Mouse (Mus musculus): ENCODE measurements around the gene Zfp638. TPM values are rescaled to one million over a fixed set of nuclear protein-coding genes. Genes with fewer than 3 reads are reported as not detected.

Gene Zfp638
- polyA plus RNA-seq, 1 experiment from 2014 or later, result 71.6 TPM

DNA sequence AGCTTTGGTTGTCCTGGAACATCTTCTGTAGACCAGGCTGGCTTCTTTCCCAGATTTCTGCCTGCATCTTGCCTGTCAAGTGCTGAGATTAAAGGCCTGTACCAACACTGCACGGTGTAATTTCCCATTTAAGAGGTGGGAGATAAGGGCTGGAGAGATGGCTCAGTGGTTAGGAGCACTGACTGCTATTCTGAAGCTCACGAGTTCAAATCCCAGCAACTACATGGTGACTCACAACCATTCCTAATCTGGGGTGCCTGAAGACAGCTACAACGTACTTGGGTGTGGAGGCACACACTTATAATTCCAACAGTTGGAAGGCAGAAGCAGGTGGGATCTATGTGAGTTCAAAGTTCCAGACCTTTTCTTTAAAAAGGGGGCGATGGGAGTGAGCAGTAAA lies 46.8 kb downstream of the Zfp638 start:
- ATAC-seq (ENCODE audit: insufficient read depth) (peak; percentile 14; the same call in 1 of the 2 replicates), DNase-seq (no peak)
- Histone ChIP-seq H3K27ac (ENCODE audit: low read depth) (no peak overlapping the region), H3K27me3 (ENCODE audit: insufficient read depth, low read length) (no peaks in the 10 kb centered on the region), H3K4me1 (ENCODE audit: insufficient read depth) (no peaks in the 10 kb centered on the region), H3K9ac (no peak overlapping the region), H3K4me2 (peak overlapping the region; percentile 33; the same call in 1 of the 2 replicates), H3K9me3 (ENCODE audit: low read depth, low read length) (no peaks in the 10 kb centered on the region), H3K4me3 (ENCODE audit: low read depth, low read length) (no peak overlapping the region), H3K36me3 (ENCODE audit: insufficient read depth) (no peaks in the 10 kb centered on the region)
- WGBS, result 25% methylated on average over 4 of the region's 4 CpGs
- TF ChIP-seq CTCF (IDR thresholded peaks at IDR 0.05; ENCODE audit: low read depth), result no peak

DNA sequence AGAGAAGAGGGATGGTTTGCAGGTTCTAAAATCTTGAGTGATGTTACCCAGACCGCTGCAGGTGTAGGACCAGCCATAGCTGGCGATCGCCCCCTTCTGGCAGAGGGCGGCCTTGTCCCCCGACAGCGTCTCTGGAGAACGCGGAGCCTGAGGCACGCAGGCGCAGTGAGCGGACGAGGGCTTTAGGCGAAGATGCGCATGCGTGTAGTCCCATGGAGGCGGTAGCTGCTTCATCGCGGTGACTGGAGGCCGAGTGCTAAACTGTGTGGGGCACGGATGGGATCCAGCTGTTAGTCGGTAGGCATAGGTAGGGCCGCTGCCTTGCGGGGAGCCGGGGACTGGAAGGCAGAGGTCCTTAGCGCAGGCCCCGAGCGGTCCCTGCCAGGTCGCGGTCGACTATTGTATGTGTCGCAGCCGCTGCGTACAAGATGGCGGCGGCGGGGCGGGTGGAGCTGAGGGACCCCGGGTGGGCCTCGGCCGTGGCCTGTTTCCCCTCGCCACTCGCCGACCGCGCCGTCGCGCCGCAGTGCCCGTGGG lies 47.3 kb downstream of the Zfp638 start:
- Histone ChIP-seq H3K36me3 (ENCODE audit: insufficient read depth) (no peaks in the 10 kb centered on the region), H3K4me2 (peak overlapping the region; percentile 77), H3K9ac (peak overlapping the region; percentile 99), H3K4me3 (ENCODE audit: low read depth, low read length) (peak overlapping the region; percentile 100), H3K27me3 (ENCODE audit: insufficient read depth, low read length) (no peaks in the 10 kb centered on the region), H3K4me1 (ENCODE audit: insufficient read depth) (no peaks in the 10 kb centered on the region), H3K9me3 (ENCODE audit: low read depth, low read length) (no peaks in the 10 kb centered on the region), H3K27ac (ENCODE audit: low read depth) (peak overlapping the region; percentile 93)
- TF ChIP-seq CTCF (IDR thresholded peaks at IDR 0.05; ENCODE audit: low read depth), result peak; percentile 98
- under 1% methylated on average over 45 of the region's 50 CpGs for WGBS
- DNase-seq (peak; percentile 100), ATAC-seq (ENCODE audit: insufficient read depth) (peak; percentile 98)

DNA sequence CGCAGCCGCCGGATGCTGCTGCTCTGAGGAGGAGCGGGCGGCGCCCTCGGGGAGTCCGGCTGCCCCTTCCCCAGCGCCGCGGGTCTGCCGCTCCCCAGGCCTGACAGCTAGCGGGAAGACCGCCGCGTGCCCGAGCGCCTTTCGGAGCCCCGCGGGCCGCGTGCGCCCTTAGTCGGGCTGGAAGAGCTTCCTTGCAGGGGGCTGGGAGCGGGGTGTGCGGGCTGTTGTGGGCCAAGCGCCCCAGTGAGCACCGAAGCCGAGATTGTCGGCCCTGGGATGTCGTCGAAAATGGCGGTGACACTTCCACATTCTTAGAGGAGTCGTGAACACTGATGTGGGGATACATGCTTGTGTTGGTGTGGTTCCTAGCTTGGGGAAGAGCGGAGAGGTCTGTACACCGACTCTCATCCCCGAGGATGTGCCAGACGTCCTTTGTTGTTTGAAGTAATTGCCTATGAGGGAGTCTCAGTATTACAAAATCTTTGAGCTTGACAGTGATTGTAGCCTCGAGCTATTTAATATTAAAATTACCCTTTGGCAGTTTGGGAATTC lies 47.9 kb downstream of the Zfp638 start:
- no peaks in the 10 kb centered on the region for H3K36me3 ChIP-seq (ENCODE audit: insufficient read depth)
- no peaks in the 10 kb centered on the region for H3K27me3 ChIP-seq (ENCODE audit: insufficient read depth, low read length)
- DNase-seq, result peak; percentile 57
- peak overlapping the region; percentile 100 for H3K4me3 ChIP-seq (ENCODE audit: low read depth, low read length)
- ATAC-seq (ENCODE audit: insufficient read depth), result peak; percentile 77
- no peak for TF ChIP-seq CTCF (IDR thresholded peaks at IDR 0.05; ENCODE audit: low read depth)
- H3K4me1 ChIP-seq (ENCODE audit: insufficient read depth), result no peaks in the 10 kb centered on the region
- H3K9ac ChIP-seq, result peak overlapping the region; percentile 99
- peak overlapping the region; percentile 93 for H3K27ac ChIP-seq (ENCODE audit: low read depth)
- under 1% methylated on average over 40 of the region's 40 CpGs for WGBS
- peak overlapping the region; percentile 77 for H3K4me2 ChIP-seq
- no peaks in the 10 kb centered on the region for H3K9me3 ChIP-seq (ENCODE audit: low read depth, low read length)

DNA sequence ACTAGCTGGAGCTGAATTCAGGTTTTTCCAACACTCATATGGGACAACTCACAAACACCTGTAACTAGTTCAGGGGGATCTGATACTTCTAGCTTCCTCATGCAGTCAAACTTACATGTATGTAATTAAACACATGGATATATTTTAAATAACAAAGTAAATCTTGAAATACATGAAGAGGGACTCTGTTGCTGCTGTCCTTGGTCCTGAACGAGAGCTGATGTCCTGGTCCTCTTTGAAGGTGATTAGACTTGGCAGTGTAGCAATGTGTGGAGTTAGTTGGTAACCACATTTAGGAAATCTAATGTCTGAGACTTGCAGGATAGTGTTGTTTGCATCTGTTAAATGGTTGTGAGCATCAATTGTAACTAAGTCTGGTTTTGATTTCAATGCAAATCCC lies 60.5 kb downstream of the Zfp638 start:
- no peaks in the 10 kb centered on the region for H3K4me1 ChIP-seq (ENCODE audit: insufficient read depth)
- H3K27me3 ChIP-seq (ENCODE audit: insufficient read depth, low read length), result no peaks in the 10 kb centered on the region
- no peak overlapping the region for H3K4me3 ChIP-seq (ENCODE audit: low read depth, low read length)
- ATAC-seq (ENCODE audit: insufficient read depth) (no peak), DNase-seq (peak; percentile 83)
- H3K9ac ChIP-seq, result no peak overlapping the region
- no peak overlapping the region for H3K27ac ChIP-seq (ENCODE audit: low read depth)
- WGBS, result 81% methylated on average over 1 of the region's 1 CpGs
- no peaks in the 10 kb centered on the region for H3K9me3 ChIP-seq (ENCODE audit: low read depth, low read length)
- H3K4me2 ChIP-seq, result no peak overlapping the region
- TF ChIP-seq CTCF (IDR thresholded peaks at IDR 0.05; ENCODE audit: low read depth), result no peak
- peaks cover 22% of the 10 kb centered on the region for H3K36me3 ChIP-seq (ENCODE audit: insufficient read depth)

DNA sequence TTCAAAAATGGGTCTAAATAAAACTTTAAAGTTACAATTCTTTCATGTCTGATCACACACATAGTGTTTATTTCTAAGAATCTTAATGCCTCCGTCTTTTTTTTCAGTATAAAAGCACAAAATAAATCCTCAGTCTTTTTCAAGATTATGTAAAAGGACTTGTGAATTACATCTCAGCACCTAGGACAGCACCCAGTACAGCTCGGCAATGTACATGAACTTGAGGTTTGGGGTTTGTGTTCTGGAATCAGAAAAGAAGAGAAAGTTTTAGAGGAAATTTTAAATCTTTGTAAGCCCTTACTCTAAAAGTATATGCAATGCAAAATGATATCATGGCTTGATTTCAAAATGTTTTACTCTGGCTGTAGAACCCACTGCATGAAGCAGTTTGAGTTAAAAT lies 61.3 kb downstream of the Zfp638 start:
- no peak for ATAC-seq (ENCODE audit: insufficient read depth)
- WGBS, result 48% methylated on average over 2 of the region's 2 CpGs
- no peaks in the 10 kb centered on the region for H3K27me3 ChIP-seq (ENCODE audit: insufficient read depth, low read length)
- no peak overlapping the region for H3K9ac ChIP-seq
- H3K27ac ChIP-seq (ENCODE audit: low read depth), result no peak overlapping the region
- TF ChIP-seq CTCF (IDR thresholded peaks at IDR 0.05; ENCODE audit: low read depth), result no peak
- H3K4me2 ChIP-seq, result no peak overlapping the region
- H3K4me3 ChIP-seq (ENCODE audit: low read depth, low read length), result no peak overlapping the region
- H3K9me3 ChIP-seq (ENCODE audit: low read depth, low read length), result no peaks in the 10 kb centered on the region
- DNase-seq, result peak; percentile 74
- no peaks in the 10 kb centered on the region for H3K4me1 ChIP-seq (ENCODE audit: insufficient read depth)
- peaks cover 25% of the 10 kb centered on the region for H3K36me3 ChIP-seq (ENCODE audit: insufficient read depth)

DNA sequence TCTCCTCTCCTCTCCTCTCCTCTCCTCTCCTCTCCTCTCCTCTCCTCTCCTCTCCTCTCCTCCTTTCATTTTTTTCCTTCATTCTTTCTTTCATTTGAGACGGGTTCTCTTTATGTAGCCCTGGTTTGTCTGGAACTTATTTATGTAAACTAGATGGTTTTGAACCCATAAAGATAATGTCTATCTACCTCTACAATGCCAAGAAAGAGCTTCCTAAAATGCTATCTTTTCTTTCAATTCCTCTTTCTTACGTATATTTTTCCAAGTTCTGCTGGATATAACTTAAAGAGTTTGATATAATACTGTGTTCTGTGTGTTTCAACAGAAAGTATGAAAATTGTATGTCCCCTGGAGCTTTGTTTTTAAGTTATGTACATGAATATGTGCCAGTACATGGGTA lies 72.6 kb downstream of the Zfp638 start:
- H3K4me2 ChIP-seq, result no peak overlapping the region
- H3K27ac ChIP-seq (ENCODE audit: low read depth), result no peak overlapping the region
- no peaks in the 10 kb centered on the region for H3K9me3 ChIP-seq (ENCODE audit: low read depth, low read length)
- no peak for TF ChIP-seq CTCF (IDR thresholded peaks at IDR 0.05; ENCODE audit: low read depth)
- no peak overlapping the region for H3K9ac ChIP-seq
- no peaks in the 10 kb centered on the region for H3K27me3 ChIP-seq (ENCODE audit: insufficient read depth, low read length)
- H3K4me1 ChIP-seq (ENCODE audit: insufficient read depth), result no peaks in the 10 kb centered on the region
- ATAC-seq (ENCODE audit: insufficient read depth) (no peak), DNase-seq (no peak)
- WGBS, result 93% methylated on average over 2 of the region's 2 CpGs
- H3K36me3 ChIP-seq (ENCODE audit: insufficient read depth), result peaks cover 57% of the 10 kb centered on the region
- no peak overlapping the region for H3K4me3 ChIP-seq (ENCODE audit: low read depth, low read length)

DNA sequence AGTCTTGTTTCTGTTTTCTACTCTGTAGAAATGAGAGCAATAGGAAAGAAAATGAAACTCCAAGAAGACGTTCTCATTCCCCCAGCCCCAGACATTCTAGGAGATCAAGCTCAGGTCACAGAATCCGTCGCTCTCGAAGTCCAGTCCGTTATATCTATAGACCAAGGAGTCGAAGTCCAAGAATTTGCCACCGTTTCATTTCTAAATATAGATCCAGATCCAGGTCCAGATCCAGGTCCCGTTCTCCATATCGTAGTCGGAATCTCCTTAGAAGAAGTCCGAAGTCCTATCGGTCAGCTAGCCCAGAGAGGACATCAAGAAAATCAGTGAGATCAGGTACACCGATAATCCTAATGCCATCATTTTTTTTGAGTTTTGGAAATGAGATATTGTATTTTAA lies 75.9 kb downstream of the Zfp638 start:
- ATAC-seq (ENCODE audit: insufficient read depth), result no peak
- DNase-seq, result no peak
- no peak overlapping the region for H3K4me2 ChIP-seq
- H3K27me3 ChIP-seq (ENCODE audit: insufficient read depth, low read length), result no peaks in the 10 kb centered on the region
- H3K4me3 ChIP-seq (ENCODE audit: low read depth, low read length), result no peak overlapping the region
- H3K4me1 ChIP-seq (ENCODE audit: insufficient read depth), result no peaks in the 10 kb centered on the region
- WGBS, result 93% methylated on average over 13 of the region's 13 CpGs
- H3K36me3 ChIP-seq (ENCODE audit: insufficient read depth), result peaks cover 72% of the 10 kb centered on the region
- no peak overlapping the region for H3K9ac ChIP-seq
- H3K9me3 ChIP-seq (ENCODE audit: low read depth, low read length), result no peaks in the 10 kb centered on the region
- H3K27ac ChIP-seq (ENCODE audit: low read depth), result no peak overlapping the region
- TF ChIP-seq CTCF (IDR thresholded peaks at IDR 0.05; ENCODE audit: low read depth), result no peak

Measured in lung, embryonic 14.5 days (tissue).